Mouse (Mus musculus) neural tube, embryonic 14.5 days (tissue): ENCODE measurements at regions not wholly inside any gene's neighbourhood (a gene's known extent, or its start where the extent isn't known, plus 50 kb on each side); places are given as distances from the start of the nearest gene placed in this dataset.

Experiments
- ATAC-seq: fragments of 200-750 bp; cut with Nextera tagmentation; 2 replicates; pipeline ENCODE4 v1.8.0; 2017; ENCODE audit warnings: low read depth, mild to moderate bottlenecking, moderate TSS enrichment, moderate library complexity
- H3K27ac ChIP-seq: fragments of 300-500 bp; sonication (generic); 2 replicates; pipeline ENCODE4 v1.5.1; 2014; ENCODE audit warnings: low read depth, mild to moderate bottlenecking, control low read depth, low read length, moderate library complexity, mixed read lengths
- H3K27me3 ChIP-seq: fragments of 300-500 bp; sonication (generic); 2 replicates; pipeline ENCODE4 v1.6.1; 2014; ENCODE audit warnings: low read length; ENCODE audit not compliant: control insufficient read depth, insufficient read depth
- H3K36me3 ChIP-seq: fragments of 300-500 bp; sonication (generic); 2 replicates; pipeline ENCODE4 v1.6.1; 2014; ENCODE audit warnings: low read length, mixed read lengths; ENCODE audit not compliant: control insufficient read depth, insufficient read depth
- H3K4me1 ChIP-seq: fragments of 300-500 bp; sonication (generic); 2 replicates; pipeline ENCODE4 v1.6.1; 2014; ENCODE audit warnings: low read length; ENCODE audit not compliant: control insufficient read depth, insufficient read depth
- H3K4me2 ChIP-seq: fragments of 300-500 bp; sonication (generic); 2 replicates; pipeline ENCODE4 v1.6.1; 2014; ENCODE audit warnings: mild to moderate bottlenecking, low read depth, low read length, control low read depth
- H3K4me3 ChIP-seq: fragments of 300-500 bp; sonication (generic); 2 replicates; pipeline ENCODE4 v1.5.1; 2014; ENCODE audit warnings: low read depth, low read length, control low read depth, mixed read lengths
- H3K9ac ChIP-seq: fragments of 300-500 bp; sonication (generic); replicated peaks from 2 replicates; pipeline ENCODE4 v1.6.1; 2014; ENCODE audit warnings: low read depth, mild to moderate bottlenecking, control low read depth, low read length, mixed read lengths
- H3K9me3 ChIP-seq: fragments of 300-500 bp; sonication (generic); 2 replicates; pipeline ENCODE4 v1.6.1; 2016; ENCODE audit warnings: low read length; ENCODE audit not compliant: control insufficient read depth
- WGBS: fragments of 180-500 bp; shearing (Covaris S2); extraction: QIAGEN DNeasy Blood & Tissue Kit; methylation state at CpG from one replicate; pipeline ENCODE4 v1.1.7; 2014; 5-methylcytosine and 5-hydroxymethylcytosine counted together

DNA sequence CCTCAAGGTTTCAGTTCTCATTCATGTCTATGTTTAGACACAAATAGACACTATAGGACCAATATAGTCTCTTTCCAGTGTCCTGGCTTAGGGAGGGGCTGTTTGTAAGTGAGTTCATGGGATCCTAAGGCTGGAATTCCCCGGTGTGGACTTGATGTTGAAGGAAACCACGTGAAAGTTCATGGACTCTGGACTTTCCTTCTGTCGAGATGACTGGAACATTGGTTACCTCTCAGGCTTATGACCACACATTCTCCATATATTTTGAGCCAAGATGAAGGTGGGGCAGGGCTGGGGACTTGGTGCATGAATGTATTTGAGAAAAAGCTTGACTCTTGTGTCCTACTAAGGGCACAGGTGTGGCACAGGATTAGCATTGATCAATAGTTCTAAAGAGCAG, 206.3 kb upstream of the Ankrd55 start:
- H3K27me3 ChIP-seq, result no peaks in the 10 kb centered on the region
- no peaks in the 10 kb centered on the region for H3K36me3 ChIP-seq
- no peak overlapping the region for H3K4me2 ChIP-seq
- ATAC-seq, result no peak
- WGBS, result 93% methylated on average over 3 of the region's 3 CpGs
- H3K4me1 ChIP-seq, result no peaks in the 10 kb centered on the region
- no peak overlapping the region for H3K4me3 ChIP-seq
- H3K9ac ChIP-seq, result no peak overlapping the region
- H3K9me3 ChIP-seq, result no peaks in the 10 kb centered on the region
- no peak overlapping the region for H3K27ac ChIP-seq

GRCm38 (mm10) chr13:112084484-112085278, 203.6 kb upstream of the Ankrd55 start:
- Histone ChIP-seq H3K4me2 (no peak overlapping the region), H3K4me3 (no peak overlapping the region), H3K9ac (no peak overlapping the region), H3K27ac (no peak overlapping the region), H3K4me1 (no peaks in the 10 kb centered on the region), H3K27me3 (no peaks in the 10 kb centered on the region), H3K9me3 (no peaks in the 10 kb centered on the region), H3K36me3 (no peaks in the 10 kb centered on the region)
- 65% methylated on average over 15 of the region's 15 CpGs for WGBS
- no peak for ATAC-seq

DNA sequence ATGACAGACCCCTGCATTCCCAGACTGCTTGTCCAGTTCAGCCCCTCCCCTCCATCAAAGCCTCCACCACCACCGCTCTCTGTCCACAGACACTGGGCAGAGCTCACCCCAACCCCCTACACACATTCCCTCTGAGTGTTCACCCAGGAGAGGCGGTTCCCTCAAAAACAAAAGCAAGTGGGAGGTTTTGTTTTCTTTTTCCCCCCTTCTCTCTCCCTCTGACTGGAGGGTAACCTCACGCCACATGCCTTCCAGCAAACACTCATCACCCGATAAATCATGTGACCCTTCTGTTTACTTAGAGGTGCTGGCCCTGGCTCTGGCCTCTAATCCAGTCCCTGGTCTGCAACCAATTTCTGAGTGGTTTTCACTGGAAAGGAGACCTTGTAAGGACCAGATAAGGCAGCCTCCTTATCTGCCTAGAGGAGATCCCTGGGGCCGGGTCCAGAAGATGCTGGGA, 199.9 kb upstream of the Ankrd55 start:
- H3K27me3 ChIP-seq, result no peaks in the 10 kb centered on the region
- 25% methylated on average over 5 of the region's 5 CpGs for WGBS
- no peak overlapping the region for H3K27ac ChIP-seq
- no peak overlapping the region for H3K9ac ChIP-seq
- no peak for ATAC-seq
- H3K4me2 ChIP-seq, result no peak overlapping the region
- no peaks in the 10 kb centered on the region for H3K4me1 ChIP-seq
- no peak overlapping the region for H3K4me3 ChIP-seq
- no peaks in the 10 kb centered on the region for H3K9me3 ChIP-seq
- no peaks in the 10 kb centered on the region for H3K36me3 ChIP-seq

DNA sequence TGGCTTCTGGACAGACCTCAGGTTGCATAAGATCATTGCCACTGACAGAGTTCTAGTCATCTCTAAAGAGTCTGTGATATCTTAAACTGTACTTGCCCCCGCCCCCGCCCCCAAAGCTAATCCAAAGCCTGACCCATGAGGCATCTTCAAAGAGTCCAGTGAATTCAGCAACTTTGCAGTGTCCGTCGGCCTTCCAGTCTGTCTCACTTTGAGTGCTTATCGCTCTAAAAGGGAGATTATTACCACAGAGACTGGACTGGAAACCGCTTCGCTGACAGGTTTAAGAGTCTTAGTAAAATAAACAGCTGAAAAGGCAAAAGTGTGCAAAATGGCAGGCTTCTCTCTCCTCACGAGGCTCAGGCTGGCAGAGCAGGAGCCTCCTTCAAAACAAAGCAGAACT, 197.5 kb upstream of the Ankrd55 start:
- Histone ChIP-seq H3K36me3 (no peaks in the 10 kb centered on the region), H3K4me3 (no peak overlapping the region), H3K4me2 (no peak overlapping the region), H3K9me3 (no peaks in the 10 kb centered on the region), H3K4me1 (no peaks in the 10 kb centered on the region), H3K27me3 (no peaks in the 10 kb centered on the region), H3K9ac (no peak overlapping the region), H3K27ac (no peak overlapping the region)
- ATAC-seq, result no peak
- 78% methylated on average over 8 of the region's 8 CpGs for WGBS

DNA sequence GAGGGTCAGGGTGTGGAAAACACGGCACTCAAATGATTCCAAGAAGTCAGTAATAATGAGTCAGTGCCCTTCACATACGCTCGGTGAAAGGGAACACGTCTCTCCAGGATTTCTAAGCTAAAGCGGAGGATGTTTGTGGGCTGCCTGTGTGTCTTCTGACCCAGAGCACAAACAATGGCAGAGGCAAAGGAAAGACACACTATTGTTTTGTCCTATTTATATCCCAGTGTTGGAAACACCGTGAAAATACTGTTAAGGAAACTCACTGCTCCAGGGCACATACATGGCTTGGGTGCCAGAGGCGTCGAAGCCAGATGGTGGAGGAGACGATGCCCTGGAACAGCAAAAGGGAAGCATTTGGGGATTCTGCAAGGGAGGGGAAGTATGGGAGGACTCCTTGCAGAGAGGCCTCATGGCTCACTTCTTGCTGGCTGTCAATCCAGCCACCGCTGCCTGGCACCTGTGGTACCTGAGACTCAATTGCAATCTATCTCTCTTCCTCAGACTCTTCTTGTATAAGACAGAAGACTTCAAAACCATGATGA, 192.6 kb upstream of the Ankrd55 start:
- H3K27me3 ChIP-seq, result no peaks in the 10 kb centered on the region
- no peak for ATAC-seq
- WGBS, result 79% methylated on average over 10 of the region's 10 CpGs
- H3K9ac ChIP-seq, result no peak overlapping the region
- peaks cover 6% of the 10 kb centered on the region; the same call in 1 of the 2 replicates for H3K4me1 ChIP-seq
- no peak overlapping the region for H3K4me2 ChIP-seq
- H3K9me3 ChIP-seq, result no peaks in the 10 kb centered on the region
- H3K4me3 ChIP-seq, result no peak overlapping the region
- H3K36me3 ChIP-seq, result no peaks in the 10 kb centered on the region
- no peak overlapping the region for H3K27ac ChIP-seq

DNA sequence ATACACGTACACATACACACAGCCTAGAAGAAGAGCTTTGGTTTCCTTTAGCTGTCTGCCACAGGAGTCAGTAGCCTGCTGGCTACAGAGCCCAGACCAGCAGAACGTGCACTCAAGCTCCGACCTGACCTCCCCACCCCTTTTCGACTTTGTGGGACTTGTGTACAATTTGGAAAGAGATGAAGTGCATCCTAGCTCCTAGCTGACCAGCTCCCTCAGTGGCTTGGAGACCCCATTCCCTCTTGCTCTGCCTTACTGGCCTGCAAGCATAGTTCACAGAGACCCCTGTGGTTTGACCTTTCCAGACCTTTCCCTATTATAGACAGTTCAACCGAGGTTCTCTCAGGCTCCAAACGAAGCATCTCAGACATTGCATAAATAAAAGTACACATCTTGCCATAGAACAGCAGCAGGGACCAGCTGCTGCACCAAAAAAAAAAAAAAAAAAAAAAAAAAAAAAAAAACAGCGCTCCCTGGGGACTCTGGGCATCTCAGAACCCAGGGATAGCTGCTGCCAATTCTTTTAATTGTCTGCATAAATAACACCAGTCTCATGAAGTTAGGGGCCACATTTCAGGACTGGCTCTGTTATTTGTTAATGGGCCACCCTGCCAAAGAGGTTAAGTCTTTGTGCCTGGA, 188.2 kb upstream of the Ankrd55 start:
- no peaks in the 10 kb centered on the region for H3K9me3 ChIP-seq
- peak; percentile 36 for ATAC-seq
- H3K4me3 ChIP-seq, result peak overlapping the region; percentile 42
- H3K4me1 ChIP-seq, result peaks cover 9% of the 10 kb centered on the region
- 39% methylated on average over 7 of the region's 7 CpGs for WGBS
- peak overlapping the region; percentile 88 for H3K27ac ChIP-seq
- no peaks in the 10 kb centered on the region for H3K27me3 ChIP-seq
- H3K4me2 ChIP-seq, result peak overlapping the region; percentile 79
- peak overlapping the region; percentile 62 for H3K9ac ChIP-seq
- no peaks in the 10 kb centered on the region for H3K36me3 ChIP-seq

- Histone ChIP-seq H3K4me2 (peak overlapping the region; percentile 79), H3K4me1 (peaks cover 9% of the 10 kb centered on the region), H3K4me3 (peak overlapping the region; percentile 42), H3K27ac (peak overlapping the region; percentile 88), H3K36me3 (no peaks in the 10 kb centered on the region), H3K9me3 (no peaks in the 10 kb centered on the region), H3K9ac (peak overlapping the region; percentile 62), H3K27me3 (no peaks in the 10 kb centered on the region)
- 2% methylated on average over 31 of the region's 31 CpGs for WGBS
- peak; percentile 95 for ATAC-seq
These were observed 187.4 kb upstream of the Ankrd55 start for GRCm38 (mm10) chr13:112100592-112101420.

DNA sequence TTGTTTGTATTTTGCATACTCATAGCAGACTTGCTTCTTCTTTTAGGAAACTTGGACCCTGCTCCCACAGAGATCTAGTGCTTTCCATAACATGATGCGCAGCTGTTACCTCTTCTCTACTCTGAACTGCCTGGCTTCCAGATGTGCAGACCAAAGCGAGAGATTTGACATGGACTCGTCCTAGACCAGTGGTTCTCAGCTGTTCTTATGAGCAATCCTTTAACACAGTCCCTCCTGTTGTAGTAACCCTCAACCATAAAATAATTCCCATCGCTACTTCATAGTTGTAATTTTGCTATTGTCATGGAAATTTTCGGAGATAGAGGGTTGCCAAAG, 186.9 kb upstream of the Ankrd55 start:
- 23% methylated on average over 5 of the region's 5 CpGs for WGBS
- ATAC-seq, result no peak
- Histone ChIP-seq H3K4me2 (peak overlapping the region; percentile 79), H3K36me3 (no peaks in the 10 kb centered on the region), H3K9me3 (no peaks in the 10 kb centered on the region), H3K27me3 (no peaks in the 10 kb centered on the region), H3K4me3 (peak overlapping the region; percentile 42), H3K27ac (peak overlapping the region; percentile 88), H3K4me1 (peaks cover 9% of the 10 kb centered on the region), H3K9ac (no peak overlapping the region)
